Mouse (Mus musculus): ENCODE measurements at regions not wholly inside any gene's neighbourhood (a gene's known extent, or its start where the extent isn't known, plus 50 kb on each side); places are given as distances from the start of the nearest gene placed in this dataset.

DNA sequence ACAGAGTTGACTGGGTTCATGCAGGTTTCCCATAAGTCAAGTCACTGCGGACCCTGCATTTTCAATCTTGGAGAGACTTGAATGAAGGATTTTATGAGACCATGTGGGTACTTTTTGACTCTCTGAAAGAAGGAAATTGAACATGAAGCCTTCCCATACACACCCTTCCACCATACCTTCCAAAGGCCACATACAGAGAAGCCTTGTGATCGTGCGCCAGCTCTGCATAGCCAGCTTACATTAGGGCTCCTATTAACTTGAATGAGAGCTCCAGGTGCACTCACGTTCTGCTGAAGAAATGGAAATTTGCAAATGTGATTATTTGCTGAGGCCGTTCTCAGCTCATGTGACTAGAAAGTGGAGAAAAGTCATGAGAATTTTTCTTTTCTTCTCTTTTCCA is 349.1 kb upstream of the Slc35b3 start:
- TF ChIP-seq TAL1 (IDR thresholded peaks at IDR 0.05; ENCODE audit: low read length) (no peak), CTCF (IDR thresholded peaks at IDR 0.05 in 2 of 3, conservative IDR thresholded peaks at IDR 0.05 in 1 of 3; ENCODE audit: control insufficient read depth in 1 of 3, insufficient read depth in 1 of 3, low read depth in 2 of 3, low read length in 3 of 3, poor library complexity in 1 of 3, severe bottlenecking in 1 of 3) (no peak), ELF1 (IDR thresholded peaks at IDR 0.05; ENCODE audit: low read depth, low read length) (no peak), KAT2A (conservative IDR thresholded peaks at IDR 0.05; ENCODE audit: low read depth, low read length) (no peak), NRF1 (IDR thresholded peaks at IDR 0.05; ENCODE audit: insufficient read depth, low read depth, low read length, poor library complexity, severe bottlenecking) (no peak), RCOR1 (IDR thresholded peaks at IDR 0.05; ENCODE audit: low read depth, low read length) (no peak)
